Comparison of ENCODE assay signal across 15 mouse cellular contexts in the genomic region with DNA sequence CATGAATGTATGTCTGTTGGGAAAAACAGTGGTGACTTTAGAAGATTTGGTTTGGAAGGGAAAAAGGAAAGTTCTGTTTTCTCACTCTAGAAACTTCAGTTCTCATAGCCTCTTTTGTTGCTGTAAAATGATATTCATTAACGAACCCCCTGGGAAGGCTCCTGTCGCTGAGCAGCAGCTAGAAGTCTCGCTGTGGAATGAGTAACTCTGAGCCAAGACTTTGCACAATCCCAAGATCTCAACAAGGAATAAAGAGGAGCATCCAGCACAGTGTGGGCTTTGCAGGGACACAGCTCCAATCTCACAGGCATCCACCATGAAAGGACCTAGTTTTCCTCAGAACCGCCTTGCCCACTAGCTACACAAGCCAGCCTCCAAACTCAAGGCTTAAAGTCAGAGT.
DNase-seq lines count a peak whose midpoint lies in the region; ATAC-seq and TF ChIP-seq lines count a peak whose summit lies in the region.
"Had no signal": no experiment of that assay in that cellular context is flagged by ENCODE, and none has a peak within 500 bp of the region (broad histone marks: within the 10 kb centered on the region; RNA-seq: fewer than 3 reads in every experiment).

No protein-coding gene starts in this region.

- H3K4me3 ChIP-seq in lung, postnatal 0 days (ENCODE audit: low read depth, low read length), result no peak overlapping the region
- no peak overlapping the region for H3K4me3 ChIP-seq in midbrain, embryonic 11.5 days (ENCODE audit: low read depth, low read length)
- H3K4me3 ChIP-seq: embryonic facial prominence, embryonic 12.5 days; gastrocnemius, adult 2 months; heart, embryonic 13.5 days; limb, embryonic 10.5 days; liver, embryonic 15.5 days had no signal

- H3K27me3 ChIP-seq in lung, postnatal 0 days (replicated peaks; ENCODE audit: insufficient read depth, low read length), result no peaks in the 10 kb centered on the region
- H3K27me3 ChIP-seq in midbrain, embryonic 11.5 days (ENCODE audit: control insufficient read depth, insufficient read depth, low read length), result no peaks in the 10 kb centered on the region
- H3K27me3 ChIP-seq: embryonic facial prominence, embryonic 12.5 days; heart, embryonic 13.5 days had no signal

- H3K4me2 ChIP-seq in lung, postnatal 0 days (replicated peaks; ENCODE audit: low read depth, low read length), result no peak overlapping the region
- H3K4me2 ChIP-seq in midbrain, embryonic 11.5 days, result no peak overlapping the region
- H3K4me2 ChIP-seq: embryonic facial prominence, embryonic 12.5 days; heart, embryonic 13.5 days; liver, embryonic 15.5 days had no signal

- 58% methylated on average over 4 of the region's 4 CpGs for WGBS in lung, postnatal 0 days
- 45% methylated on average over 4 of the region's 4 CpGs for WGBS in midbrain, embryonic 11.5 days

- TF ChIP-seq CTCF in lung, postnatal 0 days (IDR thresholded peaks at IDR 0.05), result no peak

- DNase-seq in frontal cortex, postnatal 36 days (ENCODE audit: low spot score in 2 of 2), result no peak
- peak; percentile 60 for DNase-seq in lung, postnatal 0 days (ENCODE audit: low spot score)
- no peak for DNase-seq in lung, postnatal 25 days (ENCODE audit: low spot score)
- no peak for DNase-seq in midbrain, embryonic 11.5 days (ENCODE audit: low spot score, missing footprints)
- DNase-seq in adipocyte (ENCODE audit: low spot score), result no peak
- DNase-seq in heart, adult 18-20 months, result no peak
- no peak for DNase-seq in urinary bladder, postnatal 14 days (ENCODE audit: low spot score)
- DNase-seq: adrenal gland, adult 2 months; gastrocnemius, adult 2 months had no signal

- peaks cover 3% of the 10 kb centered on the region; the same call in 1 of the 2 replicates for H3K4me1 ChIP-seq in lung, postnatal 0 days (ENCODE audit: insufficient read depth, low read depth, low read length)
- peaks cover 43% of the 10 kb centered on the region for H3K4me1 ChIP-seq in midbrain, embryonic 11.5 days (ENCODE audit: control insufficient read depth, insufficient read depth, low read length)
- H3K4me1 ChIP-seq: liver, embryonic 15.5 days had no signal

- H3K27ac ChIP-seq in lung, postnatal 0 days (ENCODE audit: low read length), result no peak overlapping the region
- peak overlapping the region; percentile 30; the same call in 1 of the 2 replicates for H3K27ac ChIP-seq in midbrain, embryonic 11.5 days (ENCODE audit: low read depth, low read length)
- H3K27ac ChIP-seq: embryonic facial prominence, embryonic 12.5 days; gastrocnemius, adult 2 months; heart, embryonic 13.5 days; limb, embryonic 10.5 days; liver, embryonic 15.5 days had no signal

- H3K9ac ChIP-seq in lung, postnatal 0 days (replicated peaks; ENCODE audit: low read depth), result no peak overlapping the region
- H3K9ac ChIP-seq in midbrain, embryonic 11.5 days (ENCODE audit: low read length), result no peak overlapping the region
- H3K9ac ChIP-seq: embryonic facial prominence, embryonic 12.5 days; heart, embryonic 13.5 days; liver, embryonic 15.5 days had no signal

- no peak for TF ChIP-seq EP300 in lung, postnatal 0 days (IDR thresholded peaks at IDR 0.05)

- ATAC-seq in frontal cortex, adult (ENCODE audit: low TSS enrichment), result peak; percentile 53; the same call in 1 of the 2 replicates
- no peak for ATAC-seq in lung, postnatal 0 days
- ATAC-seq in midbrain, embryonic 11.5 days (ENCODE audit: low FRiP score), result no peak
- ATAC-seq: intestine, embryonic 16.5 days had no signal

- H3K36me3 ChIP-seq in lung, postnatal 0 days (ENCODE audit: insufficient read depth, low read length), result no peaks in the 10 kb centered on the region
- H3K36me3 ChIP-seq in midbrain, embryonic 11.5 days (ENCODE audit: control insufficient read depth, insufficient read depth, low read length), result no peaks in the 10 kb centered on the region
- H3K36me3 ChIP-seq: embryonic facial prominence, embryonic 12.5 days; heart, embryonic 13.5 days; limb, embryonic 10.5 days; liver, embryonic 15.5 days had no signal

- H3K9me3 ChIP-seq in lung, postnatal 0 days (ENCODE audit: low read length), result no peaks in the 10 kb centered on the region
- no peaks in the 10 kb centered on the region for H3K9me3 ChIP-seq in midbrain, embryonic 11.5 days (ENCODE audit: control insufficient read depth, low read length)
- H3K9me3 ChIP-seq: embryonic facial prominence, embryonic 12.5 days; heart, embryonic 13.5 days; limb, embryonic 10.5 days; liver, embryonic 15.5 days had no signal
